Mouse (Mus musculus): ENCODE results near the gene Actn1. TPM values are rescaled to one million over a fixed set of nuclear protein-coding genes. Genes with fewer than 3 reads are reported as not detected.
A peak's percentile ranks its signal among the peaks of the same experiment; 100 is the strongest.

Actn1 gene
- polyA plus RNA-seq, 1 experiment from 2014 or later: 40.4 TPM

- Histone ChIP-seq H3K4me2 (no peak overlapping the region), H3K9me3 (no peaks in the 10 kb centered on the region), H3K27me3 (replicated peaks) (no peaks in the 10 kb centered on the region), H3K36me3 (peaks cover 30% of the 10 kb centered on the region), H3K9ac (peak overlapping the region; percentile 47), H3K27ac (replicated peaks) (peak overlapping the region; percentile 70), H3K4me1 (peaks cover 83% of the 10 kb centered on the region), H3K4me3 (no peak overlapping the region)
- no peak for ATAC-seq (ENCODE audit: extremely low read depth, insufficient number of reproducible peaks, low FRiP score, low TSS enrichment)
- 49% methylated on average over 4 of the region's 4 CpGs for WGBS
These were observed 49.2 kb downstream of the Actn1 start for GRCm38 (mm10) chr12:80210791-80211612.

GRCm38 (mm10) chr12:80209914-80210313 lies 50.3 kb downstream of the Actn1 start:
- ATAC-seq (ENCODE audit: extremely low read depth, insufficient number of reproducible peaks, low FRiP score, low TSS enrichment): no peak
- Histone ChIP-seq H3K4me1 (peaks cover 74% of the 10 kb centered on the region), H3K9ac (0 out of 2 replicates have a peak overlapping the region, but pooled peaks have one; percentile 70), H3K4me2 (no peak overlapping the region), H3K27me3 (replicated peaks) (no peaks in the 10 kb centered on the region), H3K27ac (replicated peaks) (peak overlapping the region; percentile 90), H3K9me3 (no peaks in the 10 kb centered on the region), H3K4me3 (no peak overlapping the region), H3K36me3 (peaks cover 41% of the 10 kb centered on the region)
- WGBS: 64% methylated on average over 4 of the region's 4 CpGs

GRCm38 (mm10) chr12:80208126-80208820 lies 51.9 kb downstream of the Actn1 start:
- H3K27me3 ChIP-seq (replicated peaks): no peaks in the 10 kb centered on the region
- no peaks in the 10 kb centered on the region for H3K9me3 ChIP-seq
- ATAC-seq (ENCODE audit: extremely low read depth, insufficient number of reproducible peaks, low FRiP score, low TSS enrichment): peak; percentile 61; the same call in 1 of the 2 replicates
- peaks cover 68% of the 10 kb centered on the region for H3K4me1 ChIP-seq
- H3K27ac ChIP-seq (replicated peaks): peak overlapping the region; percentile 90
- WGBS: 37% methylated on average over 19 of the region's 19 CpGs
- peak overlapping the region; percentile 70 for H3K9ac ChIP-seq
- H3K4me2 ChIP-seq: peak overlapping the region; percentile 40
- no peak overlapping the region for H3K4me3 ChIP-seq
- peaks cover 57% of the 10 kb centered on the region for H3K36me3 ChIP-seq

GRCm38 (mm10) chr12:80203284-80203683 lies 56.9 kb downstream of the Actn1 start:
- Histone ChIP-seq H3K4me3 (no peak overlapping the region), H3K4me1 (peaks cover 47% of the 10 kb centered on the region), H3K9me3 (0 out of 2 replicates have a peak, but pooled peaks cover 5% of the 10 kb centered on the region), H3K27me3 (replicated peaks) (no peaks in the 10 kb centered on the region), H3K36me3 (peaks cover 83% of the 10 kb centered on the region), H3K4me2 (no peak overlapping the region), H3K9ac (0 out of 2 replicates have a peak overlapping the region, but pooled peaks have one; percentile 30), H3K27ac (replicated peaks) (no peak overlapping the region)
- no peak for ATAC-seq (ENCODE audit: extremely low read depth, insufficient number of reproducible peaks, low FRiP score, low TSS enrichment)
- 84% methylated on average over 4 of the region's 4 CpGs for WGBS

GRCm38 (mm10) chr12:80199738-80200137 lies 60.4 kb downstream of the Actn1 start:
- H3K9me3 ChIP-seq: 0 out of 2 replicates have a peak, but pooled peaks cover 5% of the 10 kb centered on the region
- whole genome bisulfite sequencing: 60% methylated on average over 2 of the region's 2 CpGs
- ATAC-seq (ENCODE audit: extremely low read depth, insufficient number of reproducible peaks, low FRiP score, low TSS enrichment): no peak
- H3K4me3 ChIP-seq: no peak overlapping the region
- H3K9ac ChIP-seq: no peak overlapping the region
- H3K27ac ChIP-seq (replicated peaks): peak overlapping the region; percentile 45
- H3K4me2 ChIP-seq: no peak overlapping the region
- peaks cover 39% of the 10 kb centered on the region for H3K4me1 ChIP-seq
- no peaks in the 10 kb centered on the region for H3K27me3 ChIP-seq (replicated peaks)
- peaks cover 83% of the 10 kb centered on the region for H3K36me3 ChIP-seq

GRCm38 (mm10) chr12:80198487-80198886 lies 61.7 kb downstream of the Actn1 start:
- H3K27me3 ChIP-seq (replicated peaks): no peaks in the 10 kb centered on the region
- H3K4me2 ChIP-seq: no peak overlapping the region
- no peak for ATAC-seq (ENCODE audit: extremely low read depth, insufficient number of reproducible peaks, low FRiP score, low TSS enrichment)
- peaks cover 32% of the 10 kb centered on the region for H3K4me1 ChIP-seq
- no peak overlapping the region for H3K4me3 ChIP-seq
- 13% methylated on average over 3 of the region's 3 CpGs for WGBS
- peak overlapping the region; percentile 58 for H3K27ac ChIP-seq (replicated peaks)
- peaks cover 83% of the 10 kb centered on the region for H3K36me3 ChIP-seq
- 0 out of 2 replicates have a peak, but pooled peaks cover 5% of the 10 kb centered on the region for H3K9me3 ChIP-seq
- 0 out of 2 replicates have a peak overlapping the region, but pooled peaks have one; percentile 28 for H3K9ac ChIP-seq

GRCm38 (mm10) chr12:80197343-80197742 lies 62.8 kb downstream of the Actn1 start:
- H3K4me3 ChIP-seq: no peak overlapping the region
- 0 out of 2 replicates have a peak, but pooled peaks cover 5% of the 10 kb centered on the region for H3K9me3 ChIP-seq
- peaks cover 83% of the 10 kb centered on the region for H3K36me3 ChIP-seq
- no peaks in the 10 kb centered on the region for H3K27me3 ChIP-seq (replicated peaks)
- H3K27ac ChIP-seq (replicated peaks): no peak overlapping the region
- ATAC-seq (ENCODE audit: extremely low read depth, insufficient number of reproducible peaks, low FRiP score, low TSS enrichment): no peak
- peaks cover 20% of the 10 kb centered on the region for H3K4me1 ChIP-seq
- H3K9ac ChIP-seq: no peak overlapping the region
- H3K4me2 ChIP-seq: no peak overlapping the region
- WGBS: 75% methylated on average over 10 of the region's 10 CpGs

- 72% methylated on average over 5 of the region's 5 CpGs for WGBS
- H3K27ac ChIP-seq (replicated peaks): no peak overlapping the region
- no peaks in the 10 kb centered on the region for H3K27me3 ChIP-seq (replicated peaks)
- H3K9ac ChIP-seq: no peak overlapping the region
- H3K9me3 ChIP-seq: no peaks in the 10 kb centered on the region
- H3K36me3 ChIP-seq: peaks cover 100% of the 10 kb centered on the region
- no peak overlapping the region for H3K4me2 ChIP-seq
- no peak for ATAC-seq (ENCODE audit: extremely low read depth, insufficient number of reproducible peaks, low FRiP score, low TSS enrichment)
- 0 out of 2 replicates have a peak, but pooled peaks cover 7% of the 10 kb centered on the region for H3K4me1 ChIP-seq
- no peak overlapping the region for H3K4me3 ChIP-seq
These were observed 68.4 kb downstream of the Actn1 start for GRCm38 (mm10) chr12:80191806-80192205.

GRCm38 (mm10) chr12:80191371-80191770 lies 68.8 kb downstream of the Actn1 start:
- Histone ChIP-seq H3K4me3 (no peak overlapping the region), H3K27ac (replicated peaks) (no peak overlapping the region), H3K4me1 (0 out of 2 replicates have a peak, but pooled peaks cover 7% of the 10 kb centered on the region), H3K9me3 (no peaks in the 10 kb centered on the region), H3K36me3 (peaks cover 100% of the 10 kb centered on the region), H3K4me2 (no peak overlapping the region), H3K27me3 (replicated peaks) (no peaks in the 10 kb centered on the region), H3K9ac (no peak overlapping the region)
- 72% methylated on average over 6 of the region's 6 CpGs for WGBS
- ATAC-seq (ENCODE audit: extremely low read depth, insufficient number of reproducible peaks, low FRiP score, low TSS enrichment): no peak

GRCm38 (mm10) chr12:80190915-80191314 lies 69.3 kb downstream of the Actn1 start:
- Histone ChIP-seq H3K4me3 (no peak overlapping the region), H3K27me3 (replicated peaks) (no peaks in the 10 kb centered on the region), H3K36me3 (peaks cover 100% of the 10 kb centered on the region), H3K9me3 (no peaks in the 10 kb centered on the region), H3K27ac (replicated peaks) (no peak overlapping the region), H3K4me1 (0 out of 2 replicates have a peak, but pooled peaks cover 7% of the 10 kb centered on the region), H3K4me2 (no peak overlapping the region), H3K9ac (no peak overlapping the region)
- ATAC-seq (ENCODE audit: extremely low read depth, insufficient number of reproducible peaks, low FRiP score, low TSS enrichment): no peak
- WGBS: 87% methylated on average over 10 of the region's 10 CpGs

GRCm38 (mm10) chr12:80184041-80184440 lies 76.1 kb downstream of the Actn1 start:
- Histone ChIP-seq H3K27ac (replicated peaks) (no peak overlapping the region), H3K4me2 (no peak overlapping the region), H3K36me3 (peaks cover 94% of the 10 kb centered on the region), H3K27me3 (replicated peaks) (no peaks in the 10 kb centered on the region), H3K4me1 (no peaks in the 10 kb centered on the region), H3K4me3 (no peak overlapping the region), H3K9me3 (no peaks in the 10 kb centered on the region), H3K9ac (no peak overlapping the region)
- ATAC-seq (ENCODE audit: extremely low read depth, insufficient number of reproducible peaks, low FRiP score, low TSS enrichment): no peak
- 71% methylated on average over 5 of the region's 5 CpGs for WGBS
